Mouse (Mus musculus) bone marrow macrophage, adult 2 months (primary cell): ENCODE results near the gene Zfp64. TPM values are rescaled to one million over a fixed set of nuclear protein-coding genes. Genes with fewer than 3 reads are reported as not detected.
"Not testable (repeated sequence)": the region's sequence is repeated elsewhere in the genome, so short reads cannot be mapped to it uniquely, and the experiment has no call there.

Source experiments
- H3K27ac ChIP-seq: 2 replicates; pipeline ENCODE4 v1.5.1; 2012; ENCODE audit warnings: low read depth, low read length; ENCODE audit not compliant: insufficient read depth
- H3K4me1 ChIP-seq: 2 replicates; pipeline ENCODE4 v1.6.1; 2012; ENCODE audit warnings: low read length; ENCODE audit not compliant: control insufficient read depth, insufficient read depth
- H3K4me3 ChIP-seq: 2 replicates; pipeline ENCODE4 v1.5.1; 2012; ENCODE audit warnings: mild to moderate bottlenecking, low read length, moderate library complexity; ENCODE audit not compliant: insufficient read depth
- CTCF ChIP-seq: IDR thresholded peaks from 2 replicates; pipeline ENCODE4 v1.5.1; 2012; ENCODE audit warnings: low read depth, mild to moderate bottlenecking, low read length, moderate library complexity
- POLR2A ChIP-seq: IDR thresholded peaks from 2 replicates; pipeline ENCODE4 v1.6.1; 2012; ENCODE audit warnings: mild to moderate bottlenecking, low read depth, low read length, borderline replicate concordance
- polyA plus RNA-seq: library from polyadenylated mRNA; stranded (reverse); fragments of >200 nt; gene quantifications from 2 replicates; pipeline ENCODE4 v1.2.4, GENCODE M21; 2012; ENCODE audit not compliant: missing spikeins, insufficient read depth, insufficient read length

Gene Zfp64
- polyA plus RNA-seq, 1 experiment, result 9.9 TPM

- Histone ChIP-seq H3K27ac (no peak overlapping the region), H3K4me3 (no peak overlapping the region), H3K4me1 (no peaks in the 10 kb centered on the region)
- TF ChIP-seq POLR2A (no peak), CTCF (no peak)
Measured at GRCm38 (mm10) chr2:168856638-168857037, 98.7 kb downstream of the Zfp64 start.

GRCm38 (mm10) chr2:168854777-168855176, 100.6 kb downstream of the Zfp64 start:
- Histone ChIP-seq H3K4me3 (no peak overlapping the region), H3K4me1 (no peaks in the 10 kb centered on the region), H3K27ac (no peak overlapping the region)
- TF ChIP-seq POLR2A, result no peak
- no peak for TF ChIP-seq CTCF

- not testable (repeated sequence) for H3K4me1 ChIP-seq, H3K27ac ChIP-seq, H3K4me3 ChIP-seq
Measured at GRCm38 (mm10) chr2:168853869-168854268, 101.5 kb downstream of the Zfp64 start.

- H3K4me3 ChIP-seq, result no peak overlapping the region
- H3K27ac ChIP-seq, result no peak overlapping the region
- TF ChIP-seq CTCF, result no peak
- no peak for TF ChIP-seq POLR2A
- no peaks in the 10 kb centered on the region for H3K4me1 ChIP-seq
Measured at GRCm38 (mm10) chr2:168851545-168851944, 103.8 kb downstream of the Zfp64 start.

- TF ChIP-seq POLR2A (no peak), CTCF (no peak)
- Histone ChIP-seq H3K4me1 (no peaks in the 10 kb centered on the region), H3K27ac (no peak overlapping the region), H3K4me3 (no peak overlapping the region)
Measured at GRCm38 (mm10) chr2:168848553-168848952, 106.8 kb downstream of the Zfp64 start.

GRCm38 (mm10) chr2:168846180-168846720, 109.1 kb downstream of the Zfp64 start:
- TF ChIP-seq POLR2A (no peak), CTCF (no peak)
- H3K4me1 ChIP-seq, result no peaks in the 10 kb centered on the region

More at GRCm38 (mm10) chr2:168846180-168846720, 109.1 kb downstream of the Zfp64 start:
- no peak overlapping the region for H3K27ac ChIP-seq
- no peak overlapping the region for H3K4me3 ChIP-seq

Other genes starting within 250 kb of the Zfp64 start
- 1.1 and 1.2 TPM in 2 replicates for gene Atp9a, start 213.2 kb downstream of the Zfp64 start, polyA plus RNA-seq
- gene Sall4, start 187.6 kb downstream of the Zfp64 start, polyA plus RNA-seq, result not detected in 2 replicates